Mouse (Mus musculus) T-helper 2 cell (primary cell): ENCODE results near the gene Prkcq.

Source experiments
- in situ Hi-C: fragments of 300-600 bp; cut with MboI, MseI; formaldehyde crosslinking; loops from one replicate; pipeline ENCODE4 v1.15.1; 2025; ENCODE audit warnings: high pct_unique_total_duplicates

The Prkcq gene

DNA sequence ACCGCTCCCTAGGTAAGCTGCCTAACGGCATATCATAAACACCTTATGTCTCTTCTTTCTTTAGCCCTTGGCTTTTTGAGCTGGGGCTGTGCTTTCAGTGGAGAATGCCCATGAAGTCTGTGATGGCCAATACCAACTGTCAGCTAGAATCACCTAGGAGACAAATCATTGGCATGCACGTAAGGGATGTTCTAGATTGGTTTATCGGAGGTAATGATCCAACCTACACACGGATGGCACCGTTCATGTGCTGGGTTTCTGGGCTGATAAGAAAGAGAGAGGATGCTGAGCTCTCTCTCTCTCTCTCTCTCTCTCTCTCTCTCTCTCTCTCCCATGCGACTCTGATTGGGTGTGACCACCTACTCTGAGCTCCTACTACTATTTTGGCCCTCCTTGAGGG, 10.2 kb downstream of the Prkcq start:
- in situ Hi-C loops = no loop called here

DNA sequence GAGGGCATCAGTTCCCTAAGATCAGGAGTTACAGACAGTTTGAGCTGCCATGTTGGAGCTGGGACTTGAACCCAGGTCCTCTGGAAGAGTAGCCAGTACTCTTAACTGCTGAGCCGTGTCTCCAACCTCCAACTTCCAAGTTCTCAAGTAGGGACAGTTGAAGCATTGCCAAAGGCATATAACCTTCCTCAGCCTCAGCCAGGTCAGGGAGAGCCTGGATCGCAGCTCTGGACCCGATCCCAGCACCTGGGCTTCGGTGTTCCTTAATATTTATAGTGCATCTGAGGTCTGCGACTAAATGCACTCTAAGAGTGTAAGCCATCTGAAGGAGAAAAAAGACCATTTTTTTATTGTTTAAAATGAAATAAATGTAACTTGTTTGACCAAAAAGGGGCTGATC, 12.1 kb downstream of the Prkcq start:
- in situ Hi-C loops = no loop called here

DNA sequence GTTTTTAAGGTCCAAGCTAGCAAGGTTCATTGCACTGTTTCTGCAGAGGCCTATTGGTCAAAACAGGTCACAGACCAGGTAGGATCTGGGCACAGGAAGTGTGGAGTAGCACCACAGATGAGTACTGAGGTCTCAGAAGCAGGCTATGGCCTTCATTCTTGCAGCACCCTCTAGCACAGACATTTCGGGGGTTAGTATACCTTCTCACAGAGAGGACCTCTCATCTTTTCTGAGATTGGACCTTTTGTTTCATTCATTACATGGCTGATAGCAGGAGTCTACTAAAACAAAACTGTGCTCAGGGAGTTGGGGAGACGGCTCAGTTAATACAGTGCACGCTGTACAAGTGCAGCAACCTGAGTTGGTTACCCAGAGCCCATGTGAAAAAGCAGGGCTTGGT, 14.7 kb downstream of the Prkcq start:
- in situ Hi-C loops = loop anchor here (5.0 kb wide), 2 partner anchors 36 to 456 kb away; partner anchors contain the start of gene Il2ra

DNA sequence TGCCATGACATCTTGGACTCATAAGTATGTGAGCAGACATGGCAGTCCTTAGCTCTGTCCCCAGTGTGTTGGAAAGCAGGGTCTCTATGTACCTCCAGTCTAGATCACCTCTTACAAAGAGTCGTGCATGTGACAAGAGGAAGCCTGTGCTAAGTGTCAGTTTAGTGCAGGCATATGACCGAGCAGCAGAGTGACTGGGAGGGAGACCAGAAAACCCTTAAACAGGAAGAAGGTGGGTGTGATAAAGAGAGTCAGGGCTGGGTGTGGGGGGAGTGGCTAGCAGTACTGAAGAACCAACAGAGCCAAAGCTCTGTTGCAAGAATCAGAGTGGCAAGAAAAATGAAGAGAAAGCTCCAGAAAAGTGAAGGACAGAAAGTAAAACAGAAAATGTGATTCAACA, 15.3 kb downstream of the Prkcq start:
- in situ Hi-C loops = loop anchor here (5.0 kb wide), 2 partner anchors 35 to 455 kb away; partner anchors contain the start of gene Il2ra

DNA sequence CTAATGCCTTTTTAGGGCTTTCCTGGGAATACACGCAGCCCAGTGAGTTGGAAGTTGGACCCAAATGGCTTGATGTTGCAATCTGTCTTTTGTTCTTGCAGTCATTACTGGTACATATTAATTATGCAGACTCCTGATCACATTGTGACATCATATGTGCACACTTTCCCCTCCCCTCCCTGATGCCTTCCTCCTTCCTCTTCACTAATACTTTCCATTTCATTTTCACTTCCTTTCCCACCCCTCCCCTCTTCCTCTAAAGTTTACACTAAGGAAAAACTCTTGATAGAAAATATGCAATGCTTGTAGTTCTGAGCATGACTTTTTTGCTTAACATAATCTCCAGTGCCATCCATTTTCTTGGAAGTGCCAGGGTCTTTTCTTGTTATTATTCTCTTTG, 16.4 kb downstream of the Prkcq start:
- in situ Hi-C loops = loop anchor here (5.0 kb wide), 2 partner anchors 34 to 454 kb away; partner anchors contain the start of gene Il2ra

DNA sequence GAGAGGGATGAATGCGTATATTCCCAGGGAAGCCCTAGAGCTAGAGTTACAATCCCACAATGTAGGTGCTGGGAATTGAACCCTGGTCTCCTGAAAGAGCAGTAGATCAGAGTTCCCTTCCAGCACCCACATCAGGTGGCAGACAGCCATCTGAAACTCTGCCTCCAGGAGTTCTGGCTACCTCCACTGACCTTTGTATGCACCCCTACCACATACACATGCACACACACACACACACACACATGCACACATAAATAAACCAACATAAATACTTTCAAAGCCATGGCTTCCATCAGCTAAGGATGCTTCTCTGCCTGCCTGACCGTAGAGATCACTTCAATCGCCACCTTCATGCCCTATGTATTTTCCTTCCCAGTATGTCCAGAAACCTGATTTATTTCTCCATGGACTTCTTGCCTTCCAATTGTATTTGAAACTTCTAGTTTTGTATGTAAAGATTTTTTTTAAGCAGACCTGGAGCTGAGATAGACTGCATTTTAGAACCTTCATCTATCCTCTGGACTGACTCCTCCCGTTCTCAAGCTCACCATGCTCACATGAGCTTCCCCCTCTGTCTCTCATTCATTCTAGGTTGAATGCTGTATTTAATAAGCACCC, 17.4 kb downstream of the Prkcq start:
- in situ Hi-C loops = loop anchor here (5.0 kb wide), 2 partner anchors 33 to 453 kb away; partner anchors contain the start of gene Il2ra

DNA sequence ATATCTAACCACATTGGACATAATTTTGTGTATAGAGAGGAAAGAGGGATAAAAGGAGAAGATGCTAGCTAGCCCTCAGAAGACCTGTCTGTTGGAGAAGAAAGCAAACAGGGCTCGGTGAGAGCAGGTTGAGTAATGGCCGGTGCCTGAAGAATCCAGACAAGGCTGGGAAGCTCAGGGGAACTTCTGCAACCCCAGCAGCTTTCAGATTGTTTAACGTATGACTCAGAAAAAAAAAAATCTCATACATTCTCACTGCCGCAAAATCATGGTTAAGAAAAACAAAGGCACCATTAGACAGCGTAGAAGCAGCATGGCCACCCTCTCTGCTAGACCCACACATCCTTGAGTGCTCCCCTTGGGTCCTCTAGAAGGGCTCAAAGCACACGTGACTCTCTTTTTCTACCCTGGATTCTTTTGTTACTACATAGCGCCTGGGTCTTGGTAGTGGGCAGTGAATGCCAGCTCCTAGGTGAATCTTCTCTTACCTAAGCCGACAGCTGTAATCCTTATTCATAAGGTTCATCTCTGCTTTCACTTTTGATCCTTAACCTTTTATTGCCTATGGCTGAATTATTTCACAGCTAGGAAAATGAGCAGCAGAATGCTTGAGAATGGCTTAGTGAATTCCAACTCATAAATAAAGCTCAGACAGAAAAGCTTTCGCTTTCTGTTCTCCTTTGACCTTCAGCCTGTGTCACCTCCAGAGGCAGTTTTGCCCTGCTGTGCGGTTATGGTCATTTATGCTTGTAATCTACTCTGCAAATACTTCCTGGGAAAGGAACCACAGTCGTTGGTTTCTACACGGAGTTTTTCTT, 20.6 kb downstream of the Prkcq start:
- in situ Hi-C loops = no loop called here

DNA sequence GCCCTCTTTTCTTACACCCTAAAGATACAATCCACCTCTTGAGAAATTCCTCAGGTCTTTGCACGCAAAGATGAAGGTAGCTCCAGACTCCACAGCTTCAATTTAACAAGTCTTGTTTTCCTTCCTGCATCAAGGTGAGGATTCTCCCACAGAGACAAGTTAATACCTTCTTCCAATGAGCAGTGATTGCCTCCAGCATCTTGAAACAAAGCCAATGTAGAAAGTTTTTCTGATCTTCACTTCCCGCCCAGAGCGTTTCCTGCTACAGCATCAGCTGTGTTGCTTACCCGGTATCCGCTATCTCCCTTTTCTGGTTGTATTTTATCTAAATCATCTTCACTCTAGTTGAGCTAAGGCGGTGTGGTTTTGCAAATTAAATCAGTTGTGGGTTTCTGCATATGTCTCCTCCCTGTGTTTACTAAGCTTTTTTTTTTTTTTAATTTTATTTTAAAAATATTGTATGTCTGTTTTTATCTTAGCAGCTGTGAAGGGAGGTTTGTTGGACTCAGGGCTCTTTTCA, 21.3 kb downstream of the Prkcq start:
- in situ Hi-C loops = no loop called here

DNA sequence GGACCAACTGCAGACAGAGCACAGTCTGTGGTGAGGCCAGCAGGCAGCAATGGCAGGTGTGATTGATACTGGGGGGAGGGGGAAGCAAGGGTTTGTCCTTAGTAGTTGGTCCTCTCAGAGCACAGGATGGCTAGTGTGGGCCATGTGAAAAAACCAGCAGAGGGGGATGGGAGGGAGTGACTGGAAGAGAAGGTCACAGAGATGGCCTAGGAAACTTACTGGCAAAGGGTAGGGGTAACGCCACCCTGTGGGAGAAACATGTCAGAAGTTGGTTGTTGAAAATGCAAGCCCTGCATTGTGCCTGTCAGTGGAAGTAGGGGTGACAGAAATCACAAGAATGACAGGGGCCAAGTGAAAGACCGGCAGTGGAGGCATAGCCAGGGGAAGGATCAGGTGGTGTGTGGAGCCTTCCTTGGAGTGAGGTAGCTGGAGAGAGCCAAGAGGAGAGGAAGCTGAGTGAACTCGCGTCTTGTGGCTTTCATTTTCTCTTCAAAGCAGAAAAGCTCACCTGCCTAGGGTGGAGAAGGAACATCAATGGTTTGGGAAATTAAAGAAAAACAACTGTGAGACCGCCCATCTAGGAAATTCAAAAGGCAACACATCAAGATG, 22.9 kb downstream of the Prkcq start:
- in situ Hi-C loops = no loop called here

DNA sequence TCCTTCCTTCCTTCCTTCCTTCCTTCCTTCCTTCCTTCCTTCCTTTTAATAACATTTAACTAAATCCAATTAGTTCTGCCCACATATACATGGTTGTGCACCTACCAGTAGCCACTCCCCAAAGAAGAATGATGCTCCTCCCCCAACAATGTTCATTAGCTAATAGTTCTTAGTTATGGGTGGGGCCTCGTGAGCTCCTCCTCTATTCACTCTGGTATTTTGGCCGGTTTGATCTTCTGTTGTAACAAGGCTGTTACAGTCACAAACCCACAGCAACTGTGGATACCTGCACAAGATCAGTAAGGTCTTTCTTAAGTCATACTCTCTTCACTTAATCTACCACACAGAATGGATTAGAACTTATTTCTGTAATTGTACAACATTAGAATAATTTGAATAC, 24.2 kb downstream of the Prkcq start:
- in situ Hi-C loops = no loop called here

DNA sequence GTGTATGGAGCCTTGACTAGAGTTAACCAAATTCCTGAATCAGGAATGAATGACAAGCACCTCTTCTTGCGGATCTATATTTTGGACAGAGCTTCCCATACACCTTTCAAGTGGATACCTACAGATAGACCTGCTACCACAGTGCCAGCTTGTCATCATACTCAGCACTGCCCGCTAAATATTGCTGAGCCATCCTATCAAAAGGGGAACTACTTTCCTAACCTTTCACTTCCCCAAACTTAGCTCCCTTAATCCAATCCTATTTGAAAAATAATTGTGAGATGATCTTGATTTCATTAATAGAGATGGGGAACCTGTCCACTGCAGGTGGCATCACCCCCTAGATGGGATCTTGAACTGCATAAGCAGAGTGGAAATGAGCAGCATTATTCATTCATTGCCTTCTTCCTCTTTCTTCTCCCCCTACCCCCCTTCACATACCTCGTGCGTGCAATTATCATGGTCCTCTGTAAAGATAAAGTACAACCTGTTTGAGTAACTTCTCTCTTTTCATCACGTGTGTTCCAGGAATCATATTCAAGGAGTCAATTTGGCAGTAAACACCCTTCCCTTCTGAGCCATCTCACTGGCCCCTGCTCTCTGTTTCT, 25.1 kb downstream of the Prkcq start:
- in situ Hi-C loops = no loop called here

DNA sequence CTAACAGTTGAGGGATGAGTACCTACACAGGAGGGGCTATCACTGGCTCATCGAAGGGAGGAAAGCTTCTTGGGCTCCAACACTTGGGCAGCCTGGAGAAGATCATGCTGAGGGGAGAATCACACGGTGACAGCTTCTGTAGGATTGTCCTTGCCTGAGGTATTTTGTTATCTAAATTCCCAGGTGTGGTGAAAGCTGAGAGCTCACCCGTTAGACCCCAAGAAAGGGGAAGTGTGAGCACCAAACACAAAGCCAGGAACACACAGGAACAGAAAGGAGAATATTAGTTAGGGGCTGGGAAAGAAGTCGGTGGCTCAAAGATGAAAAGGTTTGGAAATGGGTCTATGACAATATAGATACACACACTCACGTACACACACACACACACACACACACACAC, 27.7 kb downstream of the Prkcq start:
- in situ Hi-C loops = loop anchor here (5.0 to 25.0 kb wide), 3 partner anchors 52 to 1337 kb away; no protein-coding TSS in a partner anchor

DNA sequence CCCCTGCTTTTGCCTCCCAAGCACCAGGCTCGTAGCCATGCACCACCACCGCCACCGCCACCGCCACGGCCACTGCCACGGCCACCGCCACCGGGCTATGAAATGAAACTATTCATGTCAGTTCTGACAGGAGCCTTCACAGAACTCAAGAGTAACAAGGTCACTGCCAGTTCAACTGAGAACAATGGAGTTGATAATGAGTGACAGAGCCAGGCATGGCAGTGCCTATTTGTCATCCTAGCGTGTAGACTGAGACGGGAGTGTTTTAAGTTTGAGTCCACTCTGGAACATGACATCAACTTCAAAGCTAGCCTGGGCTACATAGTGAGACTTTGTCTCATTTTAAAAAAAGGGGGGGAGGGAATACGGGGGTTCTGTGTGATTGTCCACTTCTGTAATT, 30.9 kb downstream of the Prkcq start:
- in situ Hi-C loops = loop anchor here (5.0 to 25.0 kb wide), 3 partner anchors 56 to 1341 kb away; no protein-coding TSS in a partner anchor

DNA sequence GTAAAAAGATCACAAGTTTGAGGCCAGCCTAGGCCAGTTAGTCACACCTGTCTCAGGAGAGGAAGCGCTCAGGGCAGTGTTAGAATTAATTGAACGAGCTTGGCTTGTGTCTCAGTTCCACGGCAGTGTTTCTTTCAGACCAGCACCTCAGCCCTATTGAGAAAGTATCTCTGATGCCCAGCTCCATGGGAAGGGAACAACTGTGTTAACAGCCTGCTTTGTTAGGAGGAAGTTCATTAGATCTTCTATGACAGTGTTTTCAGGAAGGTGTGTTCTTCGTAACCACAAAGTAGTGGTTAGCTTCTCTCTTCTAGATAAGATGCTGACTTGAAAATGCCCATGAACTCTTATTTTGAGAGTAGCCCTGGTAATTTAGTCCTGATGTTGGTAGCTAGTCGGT, 31.4 kb downstream of the Prkcq start:
- in situ Hi-C loops = loop anchor here (5.0 to 25.0 kb wide), 3 partner anchors 56 to 1341 kb away; no protein-coding TSS in a partner anchor

DNA sequence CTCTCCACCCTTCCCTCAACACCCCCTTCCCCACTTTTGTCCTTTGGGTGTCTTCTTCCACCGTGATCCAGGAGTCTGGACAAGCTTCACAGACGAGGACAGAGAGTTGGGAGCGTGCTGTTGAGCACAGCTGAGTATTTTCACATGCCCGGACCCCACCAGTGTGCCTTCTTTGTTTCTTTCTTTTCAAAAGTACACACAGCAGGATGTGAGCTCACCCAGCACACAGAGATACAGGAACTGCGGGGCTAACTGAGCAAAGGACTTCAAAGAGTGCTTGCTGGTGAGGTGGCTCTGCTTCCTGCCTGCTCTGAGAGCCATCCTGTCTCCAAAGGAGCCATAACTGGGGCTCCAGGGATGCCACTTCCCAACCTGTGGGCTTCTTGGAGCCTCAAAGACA, 32.3 kb downstream of the Prkcq start:
- in situ Hi-C loops = loop anchor here (5.0 to 25.0 kb wide), 3 partner anchors 57 to 1342 kb away; no protein-coding TSS in a partner anchor

DNA sequence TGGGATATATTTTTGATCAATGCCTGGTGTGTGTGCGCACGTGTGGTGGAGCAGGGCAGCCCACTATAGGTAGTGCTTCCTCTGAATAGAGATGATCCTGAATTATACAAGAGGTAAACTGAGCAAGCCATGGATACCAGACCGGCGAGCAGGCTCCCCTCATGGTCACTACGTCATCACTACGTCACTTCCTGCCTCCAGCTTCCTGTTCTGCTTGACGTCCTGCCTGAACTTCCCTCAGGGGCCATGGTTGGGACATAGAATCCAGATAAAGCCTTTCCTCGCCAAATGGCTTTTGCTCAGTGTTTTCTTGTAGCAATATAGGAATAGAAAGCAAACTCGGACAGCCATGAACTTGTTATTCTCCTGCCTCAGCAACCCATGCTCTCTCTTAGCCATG, 33.1 kb downstream of the Prkcq start:
- in situ Hi-C loops = loop anchor here (5.0 to 25.0 kb wide), 3 partner anchors 58 to 1343 kb away; no protein-coding TSS in a partner anchor

DNA sequence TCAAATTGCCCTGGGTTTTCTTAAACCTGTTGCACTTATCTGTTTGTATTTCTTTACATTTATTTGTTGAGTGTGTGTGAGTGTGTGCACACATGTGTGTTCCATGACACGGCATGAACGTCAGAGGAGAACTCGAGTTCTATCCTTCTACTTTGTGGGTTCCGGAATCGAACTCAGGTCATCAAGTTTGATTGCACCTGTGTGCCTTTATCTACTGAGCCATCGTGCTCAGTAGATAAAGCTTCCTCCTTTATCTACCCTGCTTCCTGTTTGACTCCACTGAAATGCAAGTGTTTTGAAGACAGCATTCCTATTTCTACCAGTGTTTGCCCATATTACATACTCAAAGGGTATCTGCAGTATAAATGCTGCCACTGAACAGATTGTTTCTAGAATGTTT, 33.8 kb downstream of the Prkcq start:
- in situ Hi-C loops = loop anchor here (25.0 kb wide), 1 partner anchor 1343 kb away; no protein-coding TSS in a partner anchor

DNA sequence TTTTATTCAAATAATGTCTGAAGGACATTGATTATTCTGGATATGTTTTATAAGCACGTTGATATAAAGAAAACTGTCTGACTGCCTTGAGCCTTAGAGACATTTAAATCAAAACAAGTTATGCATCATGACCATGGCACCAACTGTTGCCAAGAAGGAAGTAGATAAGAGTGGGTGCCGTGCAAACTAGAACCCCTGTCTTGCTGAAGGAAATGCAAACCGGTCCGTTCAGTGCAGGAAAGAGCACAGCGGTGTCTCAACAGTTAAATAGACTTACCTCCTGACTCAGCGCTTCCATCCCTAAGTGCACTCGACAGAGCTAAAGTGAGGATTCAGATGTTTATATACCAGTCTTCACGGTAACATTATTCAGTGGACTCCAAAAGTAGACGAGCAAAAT, 36.4 kb downstream of the Prkcq start:
- in situ Hi-C loops = loop anchor here (25.0 kb wide), 1 partner anchor 1346 kb away; no protein-coding TSS in a partner anchor

DNA sequence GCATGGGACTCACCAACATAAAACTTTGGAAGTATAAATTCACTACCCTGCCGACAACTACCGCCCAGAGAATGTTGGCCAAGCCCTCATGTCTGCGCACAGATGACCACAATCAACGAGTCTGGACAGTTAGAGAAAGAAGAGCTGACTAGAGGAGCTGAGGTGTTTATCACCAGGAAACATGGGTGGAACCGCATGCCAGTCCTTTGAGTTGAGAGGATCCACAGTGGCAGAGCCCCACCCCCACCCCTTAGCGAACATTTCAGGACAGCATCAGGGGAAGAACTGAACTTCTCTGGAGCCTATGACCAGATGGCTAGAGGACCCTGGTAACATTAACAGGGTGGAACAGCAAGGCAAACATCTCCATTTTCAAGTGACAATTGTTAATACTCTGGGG, 37.4 kb downstream of the Prkcq start:
- in situ Hi-C loops = loop anchor here (25.0 kb wide), 1 partner anchor 1347 kb away; no protein-coding TSS in a partner anchor

DNA sequence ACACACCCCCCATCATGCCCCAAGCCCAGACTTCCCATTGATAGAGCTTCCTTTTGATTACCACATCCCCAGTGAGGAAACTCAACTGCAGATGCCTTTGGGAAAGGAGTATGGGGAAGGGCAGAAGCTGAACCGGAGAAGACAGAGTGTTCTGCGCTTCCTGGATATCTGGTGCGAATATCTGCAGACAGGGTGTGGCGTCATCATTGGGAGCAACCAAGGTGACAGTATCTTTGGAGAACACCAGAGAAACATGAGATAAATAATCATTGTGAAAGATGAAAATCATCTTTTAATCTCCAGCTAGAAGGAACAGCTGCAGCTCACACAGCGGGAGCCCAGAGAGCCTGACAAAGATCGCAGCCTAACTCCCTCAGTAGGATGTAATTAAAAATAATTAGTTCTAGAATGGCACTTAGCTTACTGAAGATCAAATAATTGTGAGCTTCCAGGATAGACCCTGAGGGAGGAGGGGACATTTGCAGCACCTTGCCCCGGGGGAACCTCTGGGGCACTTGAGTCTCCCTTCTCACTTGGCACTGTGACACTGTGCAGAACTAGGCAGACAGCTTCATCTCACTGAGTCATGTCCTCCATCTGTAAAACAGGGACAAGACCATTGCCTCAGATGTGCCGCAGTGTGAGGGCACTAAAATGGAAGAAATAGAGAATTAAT, 38.5 kb downstream of the Prkcq start:
- in situ Hi-C loops = loop anchor here (25.0 kb wide), 1 partner anchor 1348 kb away; no protein-coding TSS in a partner anchor
